Mouse (Mus musculus) heart, postnatal 10 days (tissue): Measurements from ENCODE around the gene Tsen34. TPM values are rescaled to one million over a fixed set of nuclear protein-coding genes. Genes with fewer than 3 reads are reported as not detected.
"Not testable (repeated sequence)": the region's sequence is repeated elsewhere in the genome, so short reads cannot be mapped to it uniquely, and the experiment has no call there.

ENCODE experiments used
- DNase-seq, 2 experiments: peaks; one replicate each; pipeline ENCODE4 v3.0.0; 2021
- intact Hi-C: fragments of 180-260 bp; cut with DNase I; formaldehyde crosslinking; loops from one replicate; pipeline ENCODE4 v1.15.1; 2025
- microRNA-seq, 2 experiments: library from miRNA; unstranded; fragments of <30 nt; microRNA quantifications; one replicate each; pipeline ENCODE4 v1.2.0; 2022
- total RNA-seq, 2 experiments: library from RNA; stranded (reverse); gene quantifications; 2 replicates each; pipeline ENCODE4 v1.2.3; 2021

Gene Tsen34
- total RNA-seq, 2 experiments from 2014 or later: 106 to 107 TPM

- DNase-seq, intact Hi-C loops: not testable (repeated sequence)
These were observed 15.9 kb downstream of the Tsen34 start for GRCm38 (mm10) chr7:3708447-3708980.

- intact Hi-C loops: no loop called here
These were observed 16.3 kb downstream of the Tsen34 start for GRCm38 (mm10) chr7:3709000-3709399.

GRCm38 (mm10) chr7:3712264-3712942 is 19.7 kb downstream of the Tsen34 start:
- intact Hi-C loops: loop anchor here (5.0 kb wide), 1 partner anchor 330 kb away; no protein-coding TSS in a partner anchor
- DNase-seq: no peak

More at GRCm38 (mm10) chr7:3709000-3709399, 16.3 kb downstream of the Tsen34 start:
- no peak for DNase-seq

- intact Hi-C loops: no loop called here
- DNase-seq: no peak
These were observed 22.6 kb downstream of the Tsen34 start for GRCm38 (mm10) chr7:3715249-3715648.

GRCm38 (mm10) chr7:3720268-3720667 is 27.6 kb downstream of the Tsen34 start, which contains the start of gene Pirb:
TSS of gene Pirb (minus strand) at chr7:3720391.
- intact Hi-C loops, DNase-seq: not testable (repeated sequence)

GRCm38 (mm10) chr7:3725459-3725858 is 32.8 kb downstream of the Tsen34 start:
- DNase-seq, intact Hi-C loops: not testable (repeated sequence)

- intact Hi-C loops, DNase-seq: not testable (repeated sequence)
These were observed 40.0 kb downstream of the Tsen34 start for GRCm38 (mm10) chr7:3732675-3733074.

Small RNA genes within 50 kb of the gene (microRNA-seq; reads per million reads assigned to microRNA genes)
- gene Mir3572: 3.6 to 5.2 reads per million in 2 experiments

Other genes with a start within 250 kb of the Tsen34 start
- gene Tarm1, start 190.2 kb upstream of the Tsen34 start, total RNA-seq: not detected
- gene Oscar, start 76.7 kb upstream of the Tsen34 start, total RNA-seq: under 1 TPM; 0.24 to 0.27 TPM
- 1,000 to 10,000 TPM; 1,653 to 1,740 TPM for gene Ndufa3, start 75.5 kb upstream of the Tsen34 start, total RNA-seq
- gene Tfpt, start 62.9 kb upstream of the Tsen34 start, total RNA-seq: 10 to 100 TPM; 20.3 to 29.9 TPM
- gene Prpf31, start 62.9 kb upstream of the Tsen34 start, total RNA-seq: 10 to 100 TPM; 33.1 to 33.4 TPM
- gene Cnot3, start 47.6 kb upstream of the Tsen34 start, total RNA-seq: 10 to 100 TPM; 36.4 to 40.0 TPM
- gene Leng1, start 27.0 kb upstream of the Tsen34 start, total RNA-seq: 10 to 100 TPM in 1 of 2 experiments, 1 to 10 TPM in 1; 6.7 to 10.4 TPM
- 1 to 10 TPM; 1.5 to 2.1 TPM for gene Tmc4, start 15.3 kb upstream of the Tsen34 start, total RNA-seq
- gene Mboat7, start 660 bp downstream of the Tsen34 start, total RNA-seq: 10 to 100 TPM; 25.7 to 28.9 TPM
- 100 to 1,000 TPM; 812 to 873 TPM for gene Rps9, start 11.1 kb downstream of the Tsen34 start, total RNA-seq
- gene Pirb, start 27.5 kb downstream of the Tsen34 start, total RNA-seq: 1 to 10 TPM in 1 of 2 experiments, under 1 TPM in 1; 0.67 to 1.4 TPM
- gene Gm15448, start 132.8 kb downstream of the Tsen34 start, total RNA-seq: under 1 TPM in 1 of 2 experiments, not detected in 1; 0.24 TPM
- under 1 TPM in 1 of 2 experiments, not detected in 1; 0.19 TPM for gene Pira2, start 152.2 kb downstream of the Tsen34 start, total RNA-seq
- gene Gm14548, start 205.3 kb downstream of the Tsen34 start, total RNA-seq: under 1 TPM in 1 of 2 experiments, not detected in 1; 0.14 TPM
- under 1 TPM; 0.12 TPM for gene Lilra6, start 222.6 kb downstream of the Tsen34 start, total RNA-seq